Mouse (Mus musculus) frontal cortex, postnatal 14 days (tissue): ENCODE measurements around the gene Wdr59.

Source experiments
- DNase-seq, 2 experiments: peaks; one replicate each; pipeline ENCODE4 v3.0.0; 2022; ENCODE audit warnings: low spot score in 2 of 2

The Wdr59 gene

DNA sequence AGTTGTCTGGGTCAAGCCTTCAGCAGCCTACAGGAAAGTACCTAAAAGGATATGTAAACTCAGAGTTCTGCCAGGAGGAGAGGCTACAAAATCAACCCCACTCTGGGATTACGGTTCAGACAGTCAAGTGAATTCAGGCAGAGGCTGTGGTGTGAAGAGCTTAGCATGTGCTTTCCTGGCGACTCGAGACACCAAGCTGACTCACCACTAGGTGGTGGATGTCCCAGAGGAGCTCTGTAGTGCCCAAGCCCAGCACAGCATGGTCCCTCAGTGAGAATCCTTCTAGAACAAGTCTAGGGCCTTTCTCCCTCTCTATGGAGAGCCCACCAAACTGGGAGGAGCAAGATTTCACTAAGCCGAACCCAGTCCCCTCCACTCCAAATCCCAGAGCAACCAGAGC is 118.5 kb downstream of the Wdr59 start:
- DNase-seq = no peak
